Mouse (Mus musculus): Measurements from ENCODE around the gene Gfod1. TPM values are rescaled to one million over a fixed set of nuclear protein-coding genes. Genes with fewer than 3 reads are reported as not detected.

Gene Gfod1
- total RNA-seq, 1 experiment, result 4.8 TPM

GRCm38 (mm10) chr13:43230238-43230637 lies 73.7 kb downstream of the Gfod1 start:
- H3K9ac ChIP-seq (ENCODE audit: insufficient read depth, low read depth, low read length, poor library complexity, severe bottlenecking), result no peak overlapping the region
- in situ Hi-C loops (cut with MboI; ENCODE audit: low sequenced_read_pairs in 2 of 2, unreplicated experiment in 2 of 2), result no loop called here
- TF ChIP-seq MAFK (IDR thresholded peaks at IDR 0.05; ENCODE audit: insufficient read depth, low read depth, low read length), result no peak
- TF ChIP-seq ZC3H11A (IDR thresholded peaks at IDR 0.05; ENCODE audit: borderline replicate concordance, low read depth, low read length), result no peak
- TF ChIP-seq HCFC1 (IDR thresholded peaks at IDR 0.05; ENCODE audit: borderline replicate concordance, insufficient read depth, low read length), result no peak
- no peak for TF ChIP-seq CHD2 (IDR thresholded peaks at IDR 0.05; ENCODE audit: low read depth, low read length)
- TF ChIP-seq ZNF384 (IDR thresholded peaks at IDR 0.05; ENCODE audit: low read depth, low read length), result no peak
- DNase-seq (ENCODE audit: low read depth, low spot score), result no peak
- H3K9me3 ChIP-seq (ENCODE audit: control insufficient read depth, insufficient read depth, low read depth, low read length), result no peaks in the 10 kb centered on the region
- no peak overlapping the region for H3K27ac ChIP-seq (ENCODE audit: insufficient read depth, low read depth, low read length, poor library complexity, severe bottlenecking)
- H3K36me3 ChIP-seq (ENCODE audit: control insufficient read depth, insufficient read depth, low read length, poor library complexity, severe bottlenecking), result no peaks in the 10 kb centered on the region
- H3K4me3 ChIP-seq (ENCODE audit: insufficient read depth in 1 of 2, low read depth in 1 of 2, low read length in 2 of 2, poor library complexity in 1 of 2, severe bottlenecking in 1 of 2), result no peak overlapping the region
- H3K4me1 ChIP-seq (ENCODE audit: control insufficient read depth in 2 of 2, insufficient read depth in 2 of 2, low read length in 2 of 2, poor library complexity in 1 of 2), result peaks cover 13 to 18% of the 10 kb centered on the region in 2 experiments

- H3K9ac ChIP-seq (ENCODE audit: insufficient read depth, low read depth, low read length, poor library complexity, severe bottlenecking), result no peak overlapping the region
- H3K36me3 ChIP-seq (ENCODE audit: control insufficient read depth, insufficient read depth, low read length, poor library complexity, severe bottlenecking), result no peaks in the 10 kb centered on the region
- no peak for DNase-seq (ENCODE audit: low read depth, low spot score)
- H3K27ac ChIP-seq (ENCODE audit: insufficient read depth, low read depth, low read length, poor library complexity, severe bottlenecking), result no peak overlapping the region
- no peak overlapping the region for H3K4me3 ChIP-seq (ENCODE audit: insufficient read depth in 1 of 2, low read depth in 1 of 2, low read length in 2 of 2, poor library complexity in 1 of 2, severe bottlenecking in 1 of 2)
- peaks cover 12 to 16% of the 10 kb centered on the region in 2 experiments for H3K4me1 ChIP-seq (ENCODE audit: control insufficient read depth in 2 of 2, insufficient read depth in 2 of 2, low read length in 2 of 2, poor library complexity in 1 of 2)
- in situ Hi-C loops (cut with MboI; ENCODE audit: low sequenced_read_pairs in 2 of 2, unreplicated experiment in 2 of 2), result no loop called here
- TF ChIP-seq MAFK (IDR thresholded peaks at IDR 0.05; ENCODE audit: insufficient read depth, low read depth, low read length) (no peak), ZNF384 (IDR thresholded peaks at IDR 0.05; ENCODE audit: low read depth, low read length) (no peak), CHD2 (IDR thresholded peaks at IDR 0.05; ENCODE audit: low read depth, low read length) (no peak), ZC3H11A (IDR thresholded peaks at IDR 0.05; ENCODE audit: borderline replicate concordance, low read depth, low read length) (no peak), HCFC1 (IDR thresholded peaks at IDR 0.05; ENCODE audit: borderline replicate concordance, insufficient read depth, low read length) (no peak)
- H3K9me3 ChIP-seq (ENCODE audit: control insufficient read depth, insufficient read depth, low read depth, low read length), result no peaks in the 10 kb centered on the region
Measured at GRCm38 (mm10) chr13:43229767-43230166, 74.2 kb downstream of the Gfod1 start.

GRCm38 (mm10) chr13:43228141-43228540 lies 75.8 kb downstream of the Gfod1 start:
- TF ChIP-seq ZNF384 (IDR thresholded peaks at IDR 0.05; ENCODE audit: low read depth, low read length), result no peak
- no peak for TF ChIP-seq MAFK (IDR thresholded peaks at IDR 0.05; ENCODE audit: insufficient read depth, low read depth, low read length)
- TF ChIP-seq HCFC1 (IDR thresholded peaks at IDR 0.05; ENCODE audit: borderline replicate concordance, insufficient read depth, low read length), result no peak
- no peak for TF ChIP-seq ZC3H11A (IDR thresholded peaks at IDR 0.05; ENCODE audit: borderline replicate concordance, low read depth, low read length)
- no peak for TF ChIP-seq CHD2 (IDR thresholded peaks at IDR 0.05; ENCODE audit: low read depth, low read length)
- peaks cover 10% of the 10 kb centered on the region in 2 experiments; a peak in 3 of 4 replicates for H3K4me1 ChIP-seq (ENCODE audit: control insufficient read depth in 2 of 2, insufficient read depth in 2 of 2, low read length in 2 of 2, poor library complexity in 1 of 2)
- in situ Hi-C loops (cut with MboI; ENCODE audit: low sequenced_read_pairs in 2 of 2, unreplicated experiment in 2 of 2), result no loop called here
- H3K9me3 ChIP-seq (ENCODE audit: control insufficient read depth, insufficient read depth, low read depth, low read length), result no peaks in the 10 kb centered on the region
- H3K4me3 ChIP-seq (ENCODE audit: insufficient read depth in 1 of 2, low read depth in 1 of 2, low read length in 2 of 2, poor library complexity in 1 of 2, severe bottlenecking in 1 of 2), result no peak overlapping the region
- H3K27ac ChIP-seq (ENCODE audit: insufficient read depth, low read depth, low read length, poor library complexity, severe bottlenecking), result no peak overlapping the region
- H3K36me3 ChIP-seq (ENCODE audit: control insufficient read depth, insufficient read depth, low read length, poor library complexity, severe bottlenecking), result no peaks in the 10 kb centered on the region
- H3K9ac ChIP-seq (ENCODE audit: insufficient read depth, low read depth, low read length, poor library complexity, severe bottlenecking), result no peak overlapping the region
- DNase-seq (ENCODE audit: low read depth, low spot score), result no peak

GRCm38 (mm10) chr13:43226041-43226440 lies 77.9 kb downstream of the Gfod1 start:
- Histone ChIP-seq H3K9ac (ENCODE audit: insufficient read depth, low read depth, low read length, poor library complexity, severe bottlenecking) (no peak overlapping the region), H3K4me3 (ENCODE audit: insufficient read depth in 1 of 2, low read depth in 1 of 2, low read length in 2 of 2, poor library complexity in 1 of 2, severe bottlenecking in 1 of 2) (no peak overlapping the region), H3K36me3 (ENCODE audit: control insufficient read depth, insufficient read depth, low read length, poor library complexity, severe bottlenecking) (no peaks in the 10 kb centered on the region), H3K9me3 (ENCODE audit: control insufficient read depth, insufficient read depth, low read depth, low read length) (no peaks in the 10 kb centered on the region), H3K27ac (ENCODE audit: insufficient read depth, low read depth, low read length, poor library complexity, severe bottlenecking) (no peak overlapping the region), H3K4me1 (ENCODE audit: control insufficient read depth in 2 of 2, insufficient read depth in 2 of 2, low read length in 2 of 2, poor library complexity in 1 of 2) (peaks cover 0 to 3% of the 10 kb centered on the region in 2 experiments; a peak in 1 of 4 replicates)
- no peak for TF ChIP-seq CHD2 (IDR thresholded peaks at IDR 0.05; ENCODE audit: low read depth, low read length)
- TF ChIP-seq MAFK (IDR thresholded peaks at IDR 0.05; ENCODE audit: insufficient read depth, low read depth, low read length), result no peak
- no peak for TF ChIP-seq ZC3H11A (IDR thresholded peaks at IDR 0.05; ENCODE audit: borderline replicate concordance, low read depth, low read length)
- no peak for TF ChIP-seq HCFC1 (IDR thresholded peaks at IDR 0.05; ENCODE audit: borderline replicate concordance, insufficient read depth, low read length)
- TF ChIP-seq ZNF384 (IDR thresholded peaks at IDR 0.05; ENCODE audit: low read depth, low read length), result no peak
- in situ Hi-C loops (cut with MboI; ENCODE audit: low sequenced_read_pairs in 2 of 2, unreplicated experiment in 2 of 2), result no loop called here
- no peak for DNase-seq (ENCODE audit: low read depth, low spot score)

DNA sequence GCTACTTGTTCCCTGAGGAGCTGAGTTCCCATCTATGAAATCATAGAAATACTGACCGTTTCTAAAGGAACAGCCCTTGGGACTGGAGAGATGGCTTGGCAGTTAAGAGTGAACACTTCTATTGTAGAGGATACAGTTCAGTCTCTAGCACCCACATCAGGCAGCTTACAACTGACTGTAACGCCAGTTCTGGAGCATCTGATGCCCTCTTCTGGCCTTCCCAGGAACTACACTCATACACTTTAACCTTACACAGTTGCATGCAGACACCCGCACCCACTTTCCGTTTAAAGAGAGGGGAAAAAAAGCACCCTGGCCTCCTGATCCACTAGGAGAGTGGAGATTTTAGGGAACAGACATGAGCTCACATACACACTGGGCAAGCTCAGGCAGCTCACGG lies 78.8 kb downstream of the Gfod1 start:
- no peak for DNase-seq (ENCODE audit: low read depth, low spot score)
- in situ Hi-C loops (cut with MboI; ENCODE audit: low sequenced_read_pairs in 2 of 2, unreplicated experiment in 2 of 2), result no loop called here
- no peaks in the 10 kb centered on the region for H3K36me3 ChIP-seq (ENCODE audit: control insufficient read depth, insufficient read depth, low read length, poor library complexity, severe bottlenecking)
- no peak overlapping the region for H3K27ac ChIP-seq (ENCODE audit: insufficient read depth, low read depth, low read length, poor library complexity, severe bottlenecking)
- no peak overlapping the region for H3K4me3 ChIP-seq (ENCODE audit: insufficient read depth in 1 of 2, low read depth in 1 of 2, low read length in 2 of 2, poor library complexity in 1 of 2, severe bottlenecking in 1 of 2)
- H3K9me3 ChIP-seq (ENCODE audit: control insufficient read depth, insufficient read depth, low read depth, low read length), result no peaks in the 10 kb centered on the region
- no peak for TF ChIP-seq HCFC1 (IDR thresholded peaks at IDR 0.05; ENCODE audit: borderline replicate concordance, insufficient read depth, low read length)
- no peak for TF ChIP-seq ZC3H11A (IDR thresholded peaks at IDR 0.05; ENCODE audit: borderline replicate concordance, low read depth, low read length)
- TF ChIP-seq MAFK (IDR thresholded peaks at IDR 0.05; ENCODE audit: insufficient read depth, low read depth, low read length), result no peak
- TF ChIP-seq ZNF384 (IDR thresholded peaks at IDR 0.05; ENCODE audit: low read depth, low read length), result no peak
- TF ChIP-seq CHD2 (IDR thresholded peaks at IDR 0.05; ENCODE audit: low read depth, low read length), result no peak
- no peak overlapping the region for H3K9ac ChIP-seq (ENCODE audit: insufficient read depth, low read depth, low read length, poor library complexity, severe bottlenecking)
- H3K4me1 ChIP-seq (ENCODE audit: control insufficient read depth in 2 of 2, insufficient read depth in 2 of 2, low read length in 2 of 2, poor library complexity in 1 of 2), result peaks cover 0 to 3% of the 10 kb centered on the region in 2 experiments; a peak in 1 of 4 replicates

Data from ES-E14 (cell line).